Mouse (Mus musculus) G1E (cell line): Measurements from ENCODE around the gene Nav3. TPM values are rescaled to one million over a fixed set of nuclear protein-coding genes. Genes with fewer than 3 reads are reported as not detected.

ENCODE experiments used
- ATAC-seq: 2 replicates; pipeline ENCODE4 v1.8.0; 2016; ENCODE audit warnings: mild to moderate bottlenecking; ENCODE audit not compliant: insufficient number of reproducible peaks, poor library complexity, low FRiP score, severe bottlenecking; ENCODE audit errors: extremely low read depth
- DNase-seq: peaks from one replicate; pipeline ENCODE4 v3.0.0; 2012; ENCODE audit warnings: low spot score
- H3K27me3 ChIP-seq: 2 replicates; pipeline ENCODE4 v1.6.1; 2012; ENCODE audit warnings: mild to moderate bottlenecking, low read length, inconsistent platforms; ENCODE audit not compliant: insufficient read depth
- H3K36me3 ChIP-seq: replicated peaks from 2 replicates; pipeline ENCODE3; 2012; ENCODE audit warnings: mild to moderate bottlenecking, inconsistent platforms
- H3K4me1 ChIP-seq: 2 replicates; pipeline ENCODE4 v1.6.1; 2012; ENCODE audit warnings: low read depth, low read length, inconsistent platforms, mixed read lengths; ENCODE audit not compliant: insufficient read depth
- H3K4me3 ChIP-seq: 2 replicates; pipeline ENCODE4 v1.5.1; 2012; ENCODE audit warnings: low read depth, mild to moderate bottlenecking, inconsistent platforms, low read length, moderate library complexity, mixed read lengths
- H3K9me3 ChIP-seq: replicated peaks from 2 replicates; pipeline ENCODE4 v1.6.1; 2012; ENCODE audit warnings: inconsistent platforms
- CTCF ChIP-seq: IDR thresholded peaks from 2 replicates; pipeline ENCODE4 v1.5.1; 2012; ENCODE audit warnings: low read depth, low read length, inconsistent platforms, mixed read lengths
- GATA1 ChIP-seq: IDR thresholded peaks from 2 replicates; pipeline ENCODE4 v1.6.1; 2012; ENCODE audit warnings: borderline replicate concordance, low read length, inconsistent platforms, mixed read lengths
- GATA2 ChIP-seq: IDR thresholded peaks from 2 replicates; pipeline ENCODE4 v1.6.1; 2012; ENCODE audit warnings: low read depth, low read length, inconsistent platforms, borderline replicate concordance
- POLR2AphosphoS5 ChIP-seq: IDR thresholded peaks from 2 replicates; pipeline ENCODE4 v1.6.1; 2012; ENCODE audit warnings: low read depth, low read length, inconsistent platforms; ENCODE audit not compliant: insufficient replicate concordance
- TAL1 ChIP-seq: conservative IDR thresholded peaks from 2 replicates; pipeline ENCODE4 v1.6.1; 2012; ENCODE audit warnings: low read depth, low read length, inconsistent platforms, mixed read lengths
- polyA plus RNA-seq: library from polyadenylated mRNA; stranded (reverse); fragments of >175 nt; gene quantifications from 2 replicates; pipeline ENCODE4 v1.2.3, GENCODE M21; 2012
- total RNA-seq, 2 experiments: library from RNA; stranded (forward) in 1 of 2; stranded (reverse) in 1 of 2; fragments of 200-1000 nt in 1 of 2; fragments of >200 nt in 1 of 2; fragmentation: Nextera tagmentation in 1 of 2; gene quantifications; 2 replicates each; pipeline ENCODE4 v1.2.3; 2014 to 2017

The Nav3 gene
- total and polyA plus RNA-seq, 3 experiments = 0.22 TPM; not detected in 2

- no peak for TF ChIP-seq CTCF
- no peak for TF ChIP-seq GATA2
- no peak for TF ChIP-seq TAL1
- TF ChIP-seq GATA1 = no peak
- no peak for TF ChIP-seq POLR2AphosphoS5
- ATAC-seq (no peak), DNase-seq (no peak)
- Histone ChIP-seq H3K4me3 (no peak overlapping the region), H3K9me3 (0 out of 2 replicates have a peak, but pooled peaks cover 9% of the 10 kb centered on the region), H3K36me3 (no peaks in the 10 kb centered on the region), H3K27me3 (no peaks in the 10 kb centered on the region), H3K4me1 (no peaks in the 10 kb centered on the region)
Measured at GRCm38 (mm10) chr10:109746901-109747300, 709.1 kb downstream of the Nav3 start.

- TF ChIP-seq POLR2AphosphoS5 = no peak
- TF ChIP-seq GATA1 = no peak
- TF ChIP-seq CTCF = no peak
- no peak for TF ChIP-seq GATA2
- no peak for TF ChIP-seq TAL1
- no peak for DNase-seq
- H3K4me1 ChIP-seq = no peaks in the 10 kb centered on the region
- no peaks in the 10 kb centered on the region for H3K36me3 ChIP-seq
- ATAC-seq = no peak
- H3K4me3 ChIP-seq = no peak overlapping the region
- peaks cover 9% of the 10 kb centered on the region; the same call in 1 of the 2 replicates for H3K9me3 ChIP-seq
- no peaks in the 10 kb centered on the region for H3K27me3 ChIP-seq
Measured at GRCm38 (mm10) chr10:109741664-109742063, 714.3 kb downstream of the Nav3 start.

GRCm38 (mm10) chr10:109740326-109740725 lies 715.7 kb downstream of the Nav3 start:
- no peaks in the 10 kb centered on the region for H3K4me1 ChIP-seq
- ATAC-seq = no peak
- DNase-seq = no peak

GRCm38 (mm10) chr10:109723646-109724045 lies 732.4 kb downstream of the Nav3 start:
- H3K4me3 ChIP-seq = no peak overlapping the region
- no peaks in the 10 kb centered on the region; the same call in 1 of the 2 replicates for H3K9me3 ChIP-seq
- H3K36me3 ChIP-seq = no peaks in the 10 kb centered on the region
- no peak for DNase-seq
- H3K27me3 ChIP-seq = no peaks in the 10 kb centered on the region
- TF ChIP-seq TAL1 = no peak
- no peak for TF ChIP-seq CTCF
- no peak for TF ChIP-seq GATA2
- TF ChIP-seq POLR2AphosphoS5 = no peak
- no peak for ATAC-seq
- no peaks in the 10 kb centered on the region for H3K4me1 ChIP-seq

More at GRCm38 (mm10) chr10:109740326-109740725, 715.7 kb downstream of the Nav3 start:
- TF ChIP-seq POLR2AphosphoS5 = no peak
- Histone ChIP-seq H3K9me3 (peaks cover 4% of the 10 kb centered on the region; the same call in 1 of the 2 replicates), H3K4me3 (no peak overlapping the region), H3K27me3 (no peaks in the 10 kb centered on the region), H3K36me3 (no peaks in the 10 kb centered on the region)

- H3K4me3 ChIP-seq = no peak overlapping the region
- DNase-seq (no peak), ATAC-seq (no peak)
- no peaks in the 10 kb centered on the region for H3K27me3 ChIP-seq
- TF ChIP-seq GATA2 = no peak
- no peak for TF ChIP-seq TAL1
- no peak for TF ChIP-seq CTCF
- TF ChIP-seq GATA1 = no peak
- TF ChIP-seq POLR2AphosphoS5 = no peak
- H3K36me3 ChIP-seq = no peaks in the 10 kb centered on the region
- H3K9me3 ChIP-seq = peaks cover 14% of the 10 kb centered on the region
- no peaks in the 10 kb centered on the region for H3K4me1 ChIP-seq
Measured at GRCm38 (mm10) chr10:109718808-109719207, 737.2 kb downstream of the Nav3 start.

- Histone ChIP-seq H3K4me3 (no peak overlapping the region), H3K4me1 (no peaks in the 10 kb centered on the region)
- ATAC-seq = no peak
Measured at GRCm38 (mm10) chr10:109718390-109718789, 737.6 kb downstream of the Nav3 start.

GRCm38 (mm10) chr10:109713001-109713400 lies 743.0 kb downstream of the Nav3 start:
- no peak overlapping the region for H3K4me3 ChIP-seq
- H3K4me1 ChIP-seq = no peaks in the 10 kb centered on the region
- no peak for DNase-seq
- ATAC-seq = no peak
- H3K9me3 ChIP-seq = peaks cover 16% of the 10 kb centered on the region
- no peaks in the 10 kb centered on the region for H3K36me3 ChIP-seq
- no peaks in the 10 kb centered on the region for H3K27me3 ChIP-seq
- TF ChIP-seq GATA1 (no peak), POLR2AphosphoS5 (no peak)

More at GRCm38 (mm10) chr10:109718390-109718789, 737.6 kb downstream of the Nav3 start:
- no peak for DNase-seq
- no peaks in the 10 kb centered on the region for H3K36me3 ChIP-seq
- no peaks in the 10 kb centered on the region for H3K27me3 ChIP-seq
- TF ChIP-seq GATA2 = no peak
- peaks cover 15% of the 10 kb centered on the region for H3K9me3 ChIP-seq
